Mouse (Mus musculus): ENCODE measurements around the gene Brf1.

The Brf1 gene

DNA sequence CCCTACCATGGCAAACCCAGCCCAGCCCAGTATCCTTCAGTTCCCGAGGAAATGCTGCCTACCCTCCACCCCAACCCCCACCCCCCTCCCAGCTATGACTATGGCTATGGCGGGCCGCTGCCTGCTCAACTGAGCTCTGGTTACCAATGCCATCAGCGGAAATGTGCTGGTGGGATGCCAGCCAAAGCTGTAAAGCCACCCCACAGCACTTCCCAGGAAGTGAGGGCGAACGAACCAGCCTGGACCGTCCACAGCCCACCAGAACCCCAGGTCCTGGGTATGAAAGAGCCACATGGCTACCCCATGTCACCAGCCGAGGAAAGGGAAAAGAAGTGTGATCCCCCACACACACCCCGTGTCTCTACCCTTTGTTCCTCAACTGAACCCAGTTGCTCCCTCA is 59.8 kb downstream of the Brf1 start:
- in situ Hi-C loops (cut with MboI, MseI) = loop anchor here (5.0 kb wide), 1 partner anchor 68 kb away; no protein-coding TSS in a partner anchor

DNA sequence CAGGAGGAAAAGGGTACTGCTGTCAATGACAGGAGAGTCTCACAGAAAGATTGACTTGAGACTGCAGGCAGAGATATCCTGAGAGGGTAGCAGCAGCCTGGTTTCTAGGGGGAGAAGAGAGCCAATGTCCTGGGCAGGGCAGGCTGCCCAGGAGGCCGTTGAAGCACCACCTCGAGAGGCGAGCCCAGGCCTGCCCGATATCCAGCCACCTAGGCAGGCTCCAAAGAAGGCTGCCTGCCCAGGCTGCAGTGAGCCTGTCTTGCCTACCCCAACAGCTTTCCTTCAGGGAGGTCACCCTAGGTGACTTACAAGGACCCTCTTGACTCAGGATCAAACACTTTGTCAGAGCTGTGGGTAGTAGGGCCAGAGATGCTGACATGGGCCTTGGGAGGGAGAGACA is 60.3 kb downstream of the Brf1 start:
- in situ Hi-C loops (cut with MboI, MseI) = loop anchor here (5.0 kb wide), 1 partner anchor 68 kb away; no protein-coding TSS in a partner anchor

GRCm38 (mm10) chr12:112938873-112939565 is 61.5 kb downstream of the Brf1 start:
- in situ Hi-C loops (cut with MboI, MseI) = no loop called here

DNA sequence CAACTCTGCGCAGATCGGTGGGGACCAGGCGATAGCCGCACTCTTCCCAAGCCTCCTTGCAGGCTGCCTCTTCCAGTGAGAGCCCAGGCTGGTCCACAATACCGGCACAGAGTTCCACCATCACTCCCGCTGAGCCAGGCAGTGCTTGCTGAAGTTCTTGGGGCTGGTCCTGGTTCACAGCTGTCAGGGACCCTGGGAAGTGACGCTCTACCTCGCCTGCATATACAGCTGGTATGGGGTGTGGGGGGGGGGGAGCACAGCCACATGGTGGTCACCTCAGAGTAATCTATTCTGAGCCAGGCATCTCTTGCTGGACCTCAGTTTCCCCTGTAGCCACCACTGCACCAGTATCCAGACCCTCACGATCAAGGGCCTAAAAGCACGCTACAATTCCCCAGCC is 62.1 kb downstream of the Brf1 start:
- in situ Hi-C loops (cut with MboI, MseI) = no loop called here

DNA sequence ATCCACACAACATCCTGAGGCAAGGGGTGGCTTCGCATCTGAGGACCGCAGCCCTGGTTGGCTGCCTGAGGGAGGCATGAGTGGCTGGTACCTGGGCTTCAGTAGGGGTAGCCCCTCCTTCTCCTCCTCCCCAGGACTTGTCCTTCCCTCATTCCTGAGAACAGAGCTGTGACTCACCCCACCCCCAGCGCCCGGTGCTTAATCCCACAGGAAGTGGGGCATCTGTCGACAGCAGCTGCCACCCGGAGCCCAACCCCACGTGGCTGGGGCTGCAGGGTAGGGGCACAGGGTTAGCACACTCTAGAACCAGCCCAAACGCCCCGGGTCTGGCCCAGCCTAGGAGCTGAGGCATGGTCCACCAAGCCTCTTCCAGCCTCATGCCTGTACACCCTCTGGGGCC is 62.6 kb downstream of the Brf1 start:
- in situ Hi-C loops (cut with MboI, MseI) = no loop called here

DNA sequence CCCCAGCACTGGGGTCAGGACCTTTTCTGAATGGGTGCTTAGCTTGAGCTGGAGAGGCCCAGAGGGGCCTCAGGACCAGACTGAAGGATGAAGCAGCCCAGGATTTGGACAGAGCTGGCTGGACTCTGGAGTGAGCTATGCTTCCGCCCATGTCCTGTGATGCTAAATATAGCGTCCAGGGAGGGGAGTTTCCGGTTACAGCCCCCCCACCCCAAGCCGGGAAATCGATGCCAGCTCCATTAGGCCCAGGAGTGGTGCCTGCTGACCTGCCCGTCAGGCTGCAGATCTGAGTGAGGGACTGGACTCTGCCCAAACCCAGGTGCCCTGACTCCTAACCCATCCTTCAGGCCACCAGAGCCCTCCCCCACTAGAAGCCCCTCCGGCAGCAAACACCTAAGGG is 67.9 kb downstream of the Brf1 start:
- in situ Hi-C loops (cut with MboI, MseI) = no loop called here

DNA sequence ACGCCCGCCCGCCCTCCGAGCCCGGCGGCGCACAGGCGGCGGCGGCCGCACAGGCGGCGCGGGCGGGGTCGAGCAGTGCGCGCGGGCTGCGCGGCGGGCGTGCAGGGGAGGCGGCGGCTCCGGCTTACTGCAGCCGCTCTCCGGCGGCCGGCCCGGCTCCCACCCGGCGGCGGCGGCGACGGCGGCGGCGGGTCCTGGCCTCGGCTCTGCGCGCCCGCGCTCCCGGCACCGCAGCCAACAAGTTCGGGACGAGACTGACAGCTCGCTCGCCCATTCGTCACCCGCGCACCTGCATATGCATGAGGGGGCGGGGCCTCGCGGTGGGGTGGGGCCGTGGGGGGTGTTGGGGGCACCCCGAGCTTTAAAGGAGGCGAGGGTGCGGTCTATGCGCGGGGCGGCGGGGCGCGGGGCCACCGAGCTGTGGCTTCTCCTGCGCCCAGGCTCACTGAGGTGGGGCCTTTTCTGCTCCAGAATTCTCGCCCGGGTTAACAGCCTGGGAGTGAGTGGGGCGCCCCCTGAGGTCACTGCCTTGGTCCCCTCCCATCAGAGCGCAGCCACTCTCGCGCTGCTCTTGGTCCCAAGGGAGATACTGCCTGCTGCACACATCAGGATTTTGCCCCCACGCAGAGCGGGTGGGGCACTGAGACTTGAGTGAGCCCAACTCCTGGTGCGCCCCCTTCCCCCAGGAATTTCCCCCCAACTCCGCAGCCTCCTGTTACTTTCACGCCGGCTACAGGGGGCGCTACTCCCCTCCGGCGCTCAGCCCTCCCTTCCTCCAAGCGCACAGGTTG is 70.7 kb downstream of the Brf1 start, which contains the start of gene Jag2:
Gene Jag2 (minus strand): TSS at position 215 of the 791 bp plus-strand sequence.
- in situ Hi-C loops (cut with MboI, MseI) = no loop called here

GRCm38 (mm10) chr12:112928401-112929241 is 71.9 kb downstream of the Brf1 start:
- in situ Hi-C loops (cut with MboI, MseI) = no loop called here

DNA sequence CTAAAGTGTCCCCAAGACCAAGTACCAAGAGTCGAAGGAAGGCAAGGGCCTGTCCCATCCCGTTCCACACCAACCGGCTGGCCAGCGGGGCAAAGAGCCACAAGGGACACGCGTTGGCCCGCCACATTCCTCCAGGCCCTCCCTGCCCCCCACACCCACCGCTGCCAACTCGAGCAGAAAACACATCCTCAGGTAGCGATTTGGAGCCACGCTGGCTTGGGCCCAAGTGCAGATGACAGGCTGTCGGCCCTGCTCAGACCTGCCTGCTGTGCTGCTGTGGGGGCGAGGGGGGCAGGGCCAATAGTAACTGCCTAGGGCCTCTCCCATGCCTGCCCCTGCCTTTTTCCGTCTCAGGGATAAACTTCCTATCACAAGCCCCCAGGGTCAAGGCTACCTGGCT is 73.2 kb downstream of the Brf1 start:
- in situ Hi-C loops (cut with MboI, MseI) = no loop called here

DNA sequence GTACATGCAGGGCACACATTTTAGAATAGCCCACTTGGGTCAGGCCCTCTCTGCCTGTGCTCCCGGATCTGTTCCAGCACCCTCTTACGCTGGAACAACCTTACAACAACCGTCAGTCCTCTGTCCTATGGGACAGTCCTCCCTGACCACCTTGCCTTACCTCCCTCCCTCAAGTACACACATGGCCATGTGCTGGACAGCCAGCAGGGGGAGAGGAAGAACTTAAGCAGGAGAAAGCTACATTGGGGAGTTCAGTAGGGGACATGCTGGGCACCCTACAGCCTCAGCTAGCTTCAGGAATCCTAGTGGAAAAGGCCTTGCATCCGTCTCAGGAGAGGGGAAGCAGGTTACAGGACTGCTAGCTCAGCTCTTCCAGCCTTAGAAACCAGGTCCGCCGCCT is 74.6 kb downstream of the Brf1 start:
- in situ Hi-C loops (cut with MboI, MseI) = no loop called here

DNA sequence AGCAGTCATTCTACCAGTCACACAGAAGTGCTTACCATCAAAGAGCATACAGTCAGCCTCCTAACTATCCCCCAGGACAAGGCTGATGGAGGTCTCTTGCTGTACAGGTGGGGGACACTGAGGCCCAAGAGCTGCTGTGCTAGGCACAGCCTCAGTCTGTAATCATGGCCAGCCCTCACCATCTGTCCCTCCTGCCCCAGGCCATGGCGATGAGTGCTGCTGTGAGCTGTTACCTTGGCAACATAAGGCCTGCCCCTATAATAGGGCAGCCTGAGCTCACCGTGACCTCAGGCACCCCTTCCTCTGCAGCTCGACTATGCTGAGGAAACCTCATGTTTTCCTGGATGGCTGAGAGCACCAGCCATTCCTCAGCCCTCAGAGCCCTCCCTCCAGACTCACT is 78.0 kb downstream of the Brf1 start:
- in situ Hi-C loops (cut with MboI, MseI) = no loop called here

- in situ Hi-C loops (cut with MboI, MseI) = no loop called here
Measured at GRCm38 (mm10) chr12:112921518-112921917, 79.0 kb downstream of the Brf1 start.

GRCm38 (mm10) chr12:112917906-112918305 is 82.6 kb downstream of the Brf1 start:
- in situ Hi-C loops (cut with MboI, MseI) = no loop called here

DNA sequence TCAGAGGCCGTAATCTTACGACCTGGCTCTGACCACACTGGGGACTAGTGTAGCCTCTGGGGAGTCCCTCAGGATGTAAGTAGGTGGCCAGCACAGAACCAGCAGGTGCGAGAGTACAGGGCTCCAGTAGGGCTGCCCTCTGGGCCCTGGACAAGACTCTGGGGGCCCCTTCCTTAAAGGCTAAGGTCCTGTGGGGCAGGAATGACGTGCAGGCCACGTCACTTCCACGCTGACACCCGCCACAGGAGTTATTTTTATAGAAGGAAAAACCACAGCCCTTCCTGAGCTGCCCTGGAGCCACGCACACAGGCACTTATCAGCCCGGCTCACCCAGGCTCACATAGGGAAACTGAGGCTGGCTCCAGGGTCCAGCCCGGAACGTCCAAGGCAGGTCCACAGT is 83.0 kb downstream of the Brf1 start:
- in situ Hi-C loops (cut with MboI, MseI) = no loop called here

DNA sequence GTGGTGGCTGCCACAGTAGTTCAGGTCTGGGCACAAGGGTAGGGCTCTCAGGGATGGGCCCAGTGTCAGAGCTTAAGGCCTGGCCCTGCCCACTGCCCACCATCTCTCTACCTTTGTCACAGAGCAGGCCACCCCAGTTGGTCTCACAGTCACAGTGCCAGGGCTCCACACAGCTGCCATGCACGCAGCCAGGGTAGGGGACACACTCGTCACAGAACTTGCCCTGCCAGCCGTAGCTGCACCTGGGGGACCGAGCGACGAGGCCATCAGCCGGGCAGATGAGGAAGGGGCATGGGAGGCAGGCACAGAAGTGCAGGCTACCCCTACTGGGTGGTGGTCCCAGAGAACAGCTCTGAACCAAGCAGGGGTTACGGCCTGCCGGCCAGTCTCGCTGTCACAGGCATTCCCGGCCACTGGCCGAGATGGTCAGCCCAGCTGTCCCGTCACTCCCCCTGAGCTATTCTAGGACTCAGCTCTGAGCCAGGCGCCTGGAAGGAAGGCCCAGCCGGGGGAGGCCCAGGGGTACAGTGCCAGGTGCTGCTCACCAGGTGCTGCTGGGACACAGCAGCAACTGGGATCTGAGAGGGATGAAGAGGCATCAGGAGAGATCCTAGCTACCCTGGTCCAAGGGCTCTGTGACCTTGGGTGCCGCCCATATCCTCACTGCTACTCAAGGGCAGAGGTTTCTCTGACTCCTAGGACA is 83.7 kb downstream of the Brf1 start:
- in situ Hi-C loops (cut with MboI, MseI) = no loop called here

- in situ Hi-C loops (cut with MboI, MseI) = no loop called here
Measured at GRCm38 (mm10) chr12:112915587-112915986, 84.9 kb downstream of the Brf1 start.

GRCm38 (mm10) chr12:112914527-112914926 is 86.0 kb downstream of the Brf1 start:
- in situ Hi-C loops (cut with MboI, MseI) = no loop called here

DNA sequence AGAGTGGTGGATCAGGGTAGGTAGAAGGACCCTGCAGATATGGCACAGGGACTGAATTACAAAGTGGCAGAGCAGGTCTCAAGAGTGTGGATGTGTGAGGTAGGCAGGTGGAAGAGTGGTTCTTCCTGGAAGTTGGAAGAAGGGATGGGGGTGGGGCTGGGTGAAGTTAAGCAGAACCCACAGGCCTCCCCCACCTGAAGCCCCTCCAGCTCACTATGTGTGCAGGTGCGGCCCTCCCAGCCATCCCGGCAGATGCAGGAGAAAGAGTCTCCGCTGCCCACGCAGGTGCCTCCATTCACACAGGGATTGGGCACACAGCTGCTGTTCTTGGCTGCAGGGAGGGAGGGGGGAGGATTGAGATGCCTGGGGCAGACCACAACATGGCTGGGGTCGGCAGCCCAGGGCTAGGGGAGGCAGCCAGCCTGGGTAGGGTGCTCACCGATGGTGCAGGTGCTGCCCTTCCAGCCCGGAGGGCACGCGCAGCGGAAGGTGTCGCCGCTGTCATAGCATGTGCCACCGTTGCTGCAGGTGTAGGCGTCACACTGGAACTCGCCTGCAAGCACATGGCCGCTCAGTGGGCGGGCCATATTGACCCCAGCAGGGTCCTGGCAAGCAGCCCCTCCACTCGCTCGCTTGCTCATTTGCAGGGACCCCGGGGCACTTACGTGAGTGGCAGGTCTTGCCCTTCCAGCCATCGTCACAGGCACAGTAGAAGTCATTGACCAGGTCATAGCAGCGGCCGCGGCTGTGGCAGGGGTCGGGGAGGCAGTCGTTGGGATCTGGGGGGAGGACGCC is 87.4 kb downstream of the Brf1 start:
- in situ Hi-C loops (cut with MboI, MseI) = no loop called here

- in situ Hi-C loops (cut with MboI, MseI) = no loop called here
Measured at GRCm38 (mm10) chr12:112911701-112912100, 88.8 kb downstream of the Brf1 start.

All from regulatory T cell (primary cell).